Mouse (Mus musculus): ENCODE results near the gene Trp53i11.

GRCm38 (mm10) chr2:93232141-93232540 lies 44.8 kb downstream of the Trp53i11 start:
- no peak for TF ChIP-seq CTCF (IDR thresholded peaks at IDR 0.05; ENCODE audit: borderline replicate concordance, insufficient read depth, low read length)
- TF ChIP-seq POLR2A (IDR thresholded peaks at IDR 0.05; ENCODE audit: low read depth, low read length), result no peak

Data from embryonic fibroblast, embryonic 13.5 days (primary cell).